Mouse (Mus musculus) naive thymus-derived CD4-positive, alpha-beta T cell, adult 2 months (primary cell): ENCODE data around the gene Ms4a18.

Experiments used
- DNase-seq: peaks from one replicate; pipeline ENCODE4 v3.0.0-alpha.2; 2011; ENCODE audit warnings: low read depth

The Ms4a18 gene

GRCm38 (mm10) chr19:11017891-11018290, at the start of gene Ms4a18:
TSS of gene Ms4a18 (minus strand) at chr19:11018031.
- DNase-seq: no peak

- DNase-seq: peak; percentile 64
Observed at GRCm38 (mm10) chr19:11065202-11065875, 47.5 kb upstream of the Ms4a18 start.

GRCm38 (mm10) chr19:11060900-11061299, 43.1 kb upstream of the Ms4a18 start:
- DNase-seq: no peak

- no peak for DNase-seq
Observed at GRCm38 (mm10) chr19:11059967-11060366, 42.1 kb upstream of the Ms4a18 start.

DNA sequence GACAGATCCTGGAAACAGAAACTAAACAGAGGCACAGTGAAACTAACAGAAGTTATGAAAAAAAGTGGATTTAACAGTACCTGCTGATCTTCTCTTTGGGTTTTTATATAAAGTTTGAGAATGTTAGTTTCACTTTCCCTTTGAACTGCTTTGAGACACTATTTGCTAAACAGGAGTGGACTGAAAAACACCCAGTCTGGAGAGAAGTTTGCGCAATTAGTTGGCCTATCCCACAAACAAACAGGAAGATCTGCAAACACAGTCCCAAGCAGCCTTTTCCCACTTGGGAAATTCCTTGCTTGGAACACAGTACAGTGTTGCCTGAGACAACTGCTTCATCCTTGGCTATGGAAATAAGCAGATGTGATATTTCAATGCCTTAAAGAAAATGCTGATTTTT, 37.9 kb upstream of the Ms4a18 start:
- DNase-seq: peak; percentile 63

DNA sequence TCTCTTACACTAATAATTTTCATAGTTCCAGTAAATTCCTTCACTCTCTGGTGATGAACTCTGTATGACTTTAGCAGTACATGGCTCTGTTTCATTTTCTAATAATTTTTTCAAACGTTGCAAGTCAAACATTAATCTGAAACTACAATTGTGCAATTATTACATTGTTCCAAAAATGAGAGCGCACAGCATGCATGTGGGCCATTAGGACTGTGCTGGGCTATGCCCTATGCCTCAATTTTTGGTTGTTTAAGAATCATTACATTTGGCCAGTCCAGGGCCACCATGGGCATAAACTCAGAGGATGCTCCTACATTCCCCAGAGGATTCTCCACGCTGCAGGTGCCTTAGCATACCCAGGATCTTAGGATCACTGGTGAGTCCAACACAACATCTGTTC, 35.4 kb upstream of the Ms4a18 start:
- no peak for DNase-seq

DNA sequence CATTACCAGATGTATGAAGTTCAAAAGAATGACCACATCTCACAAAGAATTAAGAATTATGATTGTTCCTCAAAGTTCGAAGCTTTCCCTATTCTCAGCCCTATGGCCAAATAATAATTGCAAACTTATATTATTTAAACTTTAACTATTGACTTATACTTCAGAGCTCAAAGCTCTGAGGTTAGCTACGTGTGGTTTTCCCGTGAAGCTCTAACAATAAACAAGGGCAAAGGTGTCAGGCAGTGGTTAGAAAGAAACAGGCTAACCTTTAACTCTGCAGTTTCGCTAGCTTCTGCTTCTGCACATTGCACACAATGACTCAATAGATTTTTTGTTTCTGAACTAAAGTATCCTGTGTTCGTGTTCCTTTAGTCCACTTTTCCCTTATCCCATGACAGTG, 35.0 kb upstream of the Ms4a18 start:
- peak; percentile 63 for DNase-seq

- DNase-seq: peak; percentile 72
Observed at GRCm38 (mm10) chr19:11050286-11050685, 32.5 kb upstream of the Ms4a18 start.

- peak; percentile 40 for DNase-seq
Observed at GRCm38 (mm10) chr19:11049426-11049825, 31.6 kb upstream of the Ms4a18 start.

DNA sequence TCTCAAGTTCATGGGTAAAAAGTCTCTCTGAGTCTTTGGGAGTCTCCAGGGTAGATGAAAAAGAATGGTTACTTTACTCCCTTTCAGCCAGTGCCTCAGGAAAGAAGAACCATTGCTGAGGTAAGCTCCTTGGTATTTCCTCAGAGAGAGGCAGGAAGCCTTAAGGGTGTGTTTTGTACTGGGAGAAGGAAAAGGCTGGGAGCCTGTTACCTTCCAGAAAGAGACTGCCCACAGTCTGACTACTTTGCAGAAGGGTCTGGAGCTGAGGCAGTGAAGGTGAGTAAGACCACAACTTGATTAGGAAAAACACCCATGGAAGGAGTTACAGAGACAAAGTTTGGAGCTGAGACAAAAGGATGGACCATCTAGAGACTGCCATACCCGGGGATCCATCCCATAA, 30.7 kb upstream of the Ms4a18 start:
- DNase-seq: no peak

GRCm38 (mm10) chr19:11048009-11048408, 30.2 kb upstream of the Ms4a18 start:
- peak; percentile 74 for DNase-seq

DNA sequence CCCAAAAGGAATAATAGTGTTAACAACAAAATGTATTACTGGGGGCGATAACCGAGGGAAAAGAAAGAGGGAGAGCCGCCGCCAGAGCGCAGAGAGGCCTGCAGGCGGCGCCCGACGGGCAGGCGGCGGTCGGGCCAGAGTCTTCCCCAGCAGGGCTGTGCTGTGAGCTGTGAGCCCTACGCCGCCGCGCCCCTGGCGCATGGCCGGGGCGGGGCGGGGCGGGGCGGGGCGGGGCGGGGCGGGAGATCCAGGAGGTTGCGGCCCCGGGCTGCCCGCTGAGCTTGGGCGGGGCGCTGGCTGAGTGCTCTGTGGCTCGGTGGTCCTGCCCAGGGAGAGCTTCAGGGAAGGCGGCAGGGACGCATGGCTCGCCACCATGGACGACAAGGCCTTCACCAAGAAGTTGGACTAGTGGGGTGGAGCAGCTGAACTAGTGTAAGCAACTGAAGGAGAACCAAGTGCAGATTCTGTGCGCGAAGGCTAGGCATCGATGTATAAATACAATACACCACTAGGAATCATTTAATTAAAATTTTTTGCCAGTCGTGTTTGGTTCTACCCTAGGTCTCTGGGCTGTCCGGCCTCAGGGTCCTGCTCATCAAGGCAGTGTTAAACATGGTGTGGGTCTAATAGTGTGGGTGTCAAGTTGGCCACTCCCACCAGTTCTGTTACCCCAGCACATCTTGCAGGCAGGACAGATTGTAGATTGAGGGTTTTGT, 27.3 kb upstream of the Ms4a18 start:
- peak; percentile 84 for DNase-seq

DNA sequence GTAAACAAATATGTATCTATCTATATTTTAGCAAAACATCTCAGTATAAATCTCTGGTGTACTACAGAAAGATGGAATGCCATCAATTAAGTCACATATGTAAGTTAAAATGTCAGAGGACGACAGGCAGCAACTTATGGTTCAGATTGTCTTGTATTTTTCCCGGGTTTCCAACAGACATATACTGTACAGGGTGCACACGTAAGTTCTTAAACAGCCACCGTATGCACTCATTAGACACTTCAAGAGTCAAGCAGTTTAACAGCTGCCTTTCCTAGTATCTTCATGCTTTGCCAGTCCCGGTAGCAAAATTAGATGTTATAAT, 26.8 kb upstream of the Ms4a18 start:
- no peak for DNase-seq

GRCm38 (mm10) chr19:11037570-11037969, 19.7 kb upstream of the Ms4a18 start:
- DNase-seq: no peak

DNA sequence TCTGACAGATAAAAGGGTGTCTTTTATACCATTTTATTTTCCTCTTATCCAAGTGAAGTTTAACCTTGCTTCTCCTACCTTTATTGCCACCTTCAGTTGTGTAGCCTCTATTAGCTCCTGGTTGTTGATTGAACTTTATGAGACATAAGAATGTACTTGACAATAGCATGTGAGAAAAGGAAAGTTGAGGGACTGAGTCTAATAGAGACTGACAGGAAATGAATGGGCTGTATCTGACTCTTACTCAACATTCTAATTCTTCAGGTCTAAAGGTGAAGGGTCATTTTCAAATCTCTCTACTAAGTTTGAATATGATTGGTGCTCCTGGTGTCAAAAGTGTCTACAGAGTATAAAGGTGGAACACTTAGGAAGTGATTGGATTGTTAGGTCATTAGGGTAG, 4.6 kb upstream of the Ms4a18 start:
- no peak for DNase-seq

- no peak for DNase-seq
Observed at GRCm38 (mm10) chr19:11017251-11017650, 580 bp downstream of the Ms4a18 start.

DNA sequence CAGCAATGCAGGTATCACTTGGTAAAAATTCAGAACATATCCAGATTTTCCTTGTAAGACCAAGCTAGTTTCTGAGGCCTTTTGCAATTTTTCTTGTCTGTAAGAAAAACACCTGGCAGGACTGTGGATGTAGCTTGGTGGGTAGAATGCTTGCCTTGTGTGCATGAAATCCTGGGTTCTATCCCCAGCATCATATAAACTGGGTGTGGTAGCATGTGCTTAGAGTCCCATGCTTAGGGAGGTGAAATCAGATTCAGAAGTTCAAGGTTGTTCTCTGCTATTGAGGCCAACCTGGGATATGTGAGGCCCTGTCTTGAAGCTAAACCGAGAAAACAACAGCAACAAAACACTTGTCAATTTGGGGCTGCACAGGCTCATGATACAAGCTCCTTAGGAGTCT, 1.8 kb downstream of the Ms4a18 start:
- DNase-seq: no peak

- DNase-seq: no peak
Observed at GRCm38 (mm10) chr19:11015468-11015867, 2.4 kb downstream of the Ms4a18 start.

DNA sequence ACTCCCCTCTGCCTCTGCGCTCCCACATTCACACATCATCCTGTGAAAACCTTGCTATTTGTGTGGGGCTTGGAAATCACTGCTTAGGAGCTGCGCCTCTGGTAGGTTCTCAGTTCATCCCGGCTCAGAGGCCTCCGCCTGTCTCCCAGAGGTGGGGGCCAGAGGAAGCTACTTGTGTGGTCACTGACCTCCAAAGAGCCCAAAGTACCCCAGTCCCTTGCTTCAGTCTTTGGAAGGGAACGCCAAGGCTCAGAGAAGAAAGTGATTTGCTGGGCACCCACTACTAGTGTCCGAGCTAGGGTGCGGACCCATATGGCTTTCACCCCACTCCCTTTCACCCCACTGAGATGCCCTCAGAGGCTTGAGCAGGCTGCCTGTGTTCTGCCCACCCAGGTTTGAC, 24.7 kb downstream of the Ms4a18 start, which contains the start of gene Ms4a15:
Gene Ms4a15, minus strand, starts transcription at position 101 of the 400 bp plus-strand sequence.
- DNase-seq: no peak

DNA sequence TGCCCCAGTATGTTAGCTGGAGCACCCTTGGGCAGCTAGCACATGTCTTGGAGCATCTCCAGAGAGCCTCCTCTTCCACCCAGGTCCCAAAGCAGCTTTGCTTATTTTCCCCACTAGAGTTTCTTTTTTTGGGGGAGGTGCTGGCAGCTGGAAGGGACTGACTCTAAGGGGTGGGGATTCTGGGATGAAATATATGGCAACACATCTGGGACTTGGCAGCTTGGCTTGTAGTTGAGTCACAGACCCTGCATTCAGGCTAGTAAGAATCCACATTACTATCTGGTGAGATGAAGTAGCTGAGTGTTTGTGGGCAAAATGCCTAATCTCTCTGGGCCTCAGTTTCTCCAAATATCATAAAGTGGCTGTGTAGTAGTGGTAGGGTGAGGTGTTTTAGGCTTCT, 25.9 kb downstream of the Ms4a18 start:
- no peak for DNase-seq

- no peak for DNase-seq
Observed at GRCm38 (mm10) chr19:10990751-10991150, 27.1 kb downstream of the Ms4a18 start.

GRCm38 (mm10) chr19:10988563-10988962, 29.3 kb downstream of the Ms4a18 start:
- no peak for DNase-seq

DNA sequence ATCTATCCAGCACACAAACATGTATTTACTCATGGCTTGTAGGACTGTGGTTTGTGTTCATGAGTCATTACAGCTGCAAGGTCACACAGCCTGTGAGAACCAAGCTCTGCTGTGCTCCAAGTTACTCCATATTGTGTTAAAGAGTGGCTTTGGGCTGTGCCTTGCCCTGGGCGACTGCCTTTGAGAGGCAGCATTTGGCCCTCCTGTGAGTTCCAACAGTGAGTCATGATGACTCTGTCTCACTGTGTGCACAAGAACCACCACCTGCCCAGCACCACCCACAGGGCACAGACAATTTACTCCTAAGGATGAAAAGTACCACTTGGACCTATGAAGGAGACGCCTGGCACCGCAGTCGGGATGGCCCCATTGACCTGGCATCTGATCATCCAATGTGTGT, 31.9 kb downstream of the Ms4a18 start:
- no peak for DNase-seq

DNA sequence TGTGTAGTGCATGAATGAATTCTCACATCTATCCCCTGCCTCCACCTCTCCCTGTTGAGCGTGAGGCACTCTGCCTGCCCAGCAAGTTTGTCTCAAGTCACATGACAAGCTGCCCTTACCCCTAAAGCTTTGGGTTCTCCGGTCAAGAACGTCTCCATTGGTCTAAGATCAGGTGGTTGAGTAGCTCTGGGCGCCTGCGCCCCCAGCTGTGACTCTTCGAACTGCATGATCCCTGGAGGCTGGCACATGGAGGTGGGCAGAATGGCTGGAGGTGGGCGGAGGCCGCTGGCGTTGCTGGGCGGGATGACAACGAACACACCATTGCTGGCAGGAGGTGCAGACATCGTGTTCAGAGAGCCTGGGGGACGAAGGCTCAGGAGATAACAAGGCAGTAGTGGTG, 33.3 kb downstream of the Ms4a18 start:
- DNase-seq: no peak
